Mouse (Mus musculus) small intestine, adult 2 months (tissue): Measurements from ENCODE around the gene 2010111I01Rik.

ENCODE experiments used
- CTCF ChIP-seq: fragments of 200-500 bp; IDR thresholded peaks from 2 replicates; pipeline ENCODE4 v1.5.1; 2012; ENCODE audit warnings: low read depth, mild to moderate bottlenecking, control low read depth, inconsistent platforms, low read length, moderate library complexity, mixed read lengths; ENCODE audit not compliant: insufficient replicate concordance, insufficient read length; ENCODE audit errors: extremely low read depth
- POLR2A ChIP-seq: fragments of 200-500 bp; IDR thresholded peaks from 2 replicates; pipeline ENCODE4 v1.6.1; 2012; ENCODE audit warnings: low read depth, mild to moderate bottlenecking, control low read depth, inconsistent platforms, low read length, moderate library complexity

DNA sequence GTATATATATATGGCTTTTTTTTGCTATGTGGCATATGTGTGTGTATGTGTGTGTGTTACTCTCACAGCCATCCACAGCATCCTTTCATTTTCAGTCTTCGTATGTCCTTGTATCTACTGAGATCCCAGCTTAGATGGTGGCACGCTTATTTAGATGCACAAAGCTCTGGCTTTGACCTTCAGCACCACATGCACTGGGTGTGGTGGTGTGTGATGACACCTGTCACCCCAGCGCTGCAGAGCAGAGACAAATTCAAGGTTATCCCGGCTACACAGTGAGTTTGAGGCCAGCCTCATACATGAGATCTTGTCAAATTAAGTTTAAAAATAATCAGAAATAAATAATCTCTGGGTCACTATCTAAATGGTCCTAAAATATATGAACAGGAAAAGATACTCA lies 391.4 kb downstream of the 2010111I01Rik start:
- no peak for TF ChIP-seq CTCF
- TF ChIP-seq POLR2A: no peak
